Mouse (Mus musculus) MEL (cell line): ENCODE data around the gene Klk1b22. TPM values are rescaled to one million over a fixed set of nuclear protein-coding genes. Genes with fewer than 3 reads are reported as not detected.

ENCODE experiments used
- DNase-seq: peaks from one replicate; pipeline ENCODE4 v3.0.0; 2011; ENCODE audit warnings: low read depth, low spot score
- H3K27ac ChIP-seq: 2 replicates; pipeline ENCODE4 v1.5.1; 2012; ENCODE audit warnings: low read depth, mild to moderate bottlenecking, control low read depth, low read length, moderate library complexity; ENCODE audit not compliant: control insufficient read depth
- H3K27me3 ChIP-seq, 2 experiments: fragments of 150-350 bp in 1 of 2; sonication (generic) in 1 of 2; 2 replicates each; pipeline ENCODE4 v1.6.1; 2012; ENCODE audit warnings: low read length in 2 of 2, mild to moderate bottlenecking in 2 of 2, improper control_type of control experiment in 1 of 2, moderate library complexity in 1 of 2; ENCODE audit not compliant: insufficient read depth in 2 of 2, control insufficient read depth in 1 of 2
- H3K36me3 ChIP-seq, 2 experiments: 2 replicates each; pipeline ENCODE4 v1.6.1; 2012 to 2014; ENCODE audit warnings: low read length in 2 of 2, improper control_type of control experiment in 1 of 2, inconsistent platforms in 1 of 2, mild to moderate bottlenecking in 1 of 2; ENCODE audit not compliant: insufficient read depth in 2 of 2, control insufficient read depth in 1 of 2
- H3K4me1 ChIP-seq, 2 experiments: fragments of 150-350 bp in 1 of 2; sonication (generic) in 1 of 2; 2 replicates each; pipeline ENCODE4 v1.6.1; 2012; ENCODE audit warnings: low read length in 2 of 2, improper control_type of control experiment in 1 of 2, mild to moderate bottlenecking in 1 of 2; ENCODE audit not compliant: insufficient read depth in 2 of 2, control insufficient read depth in 1 of 2
- H3K4me3 ChIP-seq, 2 experiments: fragments of 150-350 bp in 1 of 2; sonication (generic) in 1 of 2; 2 replicates each; pipeline ENCODE4 v1.5.1; 2012; ENCODE audit warnings: low read depth in 2 of 2, low read length in 2 of 2, mild to moderate bottlenecking in 2 of 2, moderate library complexity in 2 of 2, control low read depth in 1 of 2, improper control_type of control experiment in 1 of 2; ENCODE audit not compliant: control insufficient read depth in 1 of 2, insufficient read depth in 1 of 2
- H3K79me2 ChIP-seq: 2 replicates; pipeline ENCODE4 v1.6.1; 2012; ENCODE audit warnings: mild to moderate bottlenecking, low read length, moderate library complexity; ENCODE audit not compliant: control insufficient read depth, poor library complexity, insufficient read depth
- H3K9ac ChIP-seq: 2 replicates; pipeline ENCODE4 v1.6.1; 2012; ENCODE audit warnings: low read depth, mild to moderate bottlenecking, control low read depth, low read length, moderate library complexity; ENCODE audit not compliant: control insufficient read depth, poor library complexity, severe bottlenecking
- H3K9me3 ChIP-seq: fragments of 150-350 bp; sonication (generic); replicated peaks from 2 replicates; pipeline ENCODE4 v1.6.1; 2012; ENCODE audit warnings: mild to moderate bottlenecking, low read length, improper control_type of control experiment, moderate library complexity; ENCODE audit not compliant: insufficient read depth
- BHLHE40 ChIP-seq: IDR thresholded peaks from 2 replicates; pipeline ENCODE4 v1.6.1; 2012; ENCODE audit warnings: low read depth, mild to moderate bottlenecking, inconsistent platforms, low read length, improper control_type of control experiment, borderline replicate concordance
- CHD1 ChIP-seq: IDR thresholded peaks from 2 replicates; pipeline ENCODE4 v1.6.1; 2012; ENCODE audit warnings: low read depth, mild to moderate bottlenecking, inconsistent platforms, low read length, improper control_type of control experiment
- CHD2 ChIP-seq: IDR thresholded peaks from 2 replicates; pipeline ENCODE4 v1.6.1; 2011; ENCODE audit warnings: low read length, improper control_type of control experiment
- ELF1 ChIP-seq: IDR thresholded peaks from 2 replicates; pipeline ENCODE4 v1.6.1; 2014; ENCODE audit warnings: low read depth, mild to moderate bottlenecking, inconsistent platforms, low read length, improper control_type of control experiment, moderate library complexity
- EP300 ChIP-seq, 2 experiments: IDR thresholded peaks; 2 replicates each; pipeline ENCODE4 v1.6.1; 2011; ENCODE audit warnings: improper control_type of control experiment in 2 of 2, low read length in 2 of 2, low read depth in 1 of 2, mild to moderate bottlenecking in 1 of 2
- ETS1 ChIP-seq: IDR thresholded peaks from 2 replicates; pipeline ENCODE4 v1.6.1; 2012; ENCODE audit warnings: low read depth, mild to moderate bottlenecking, inconsistent platforms, low read length, improper control_type of control experiment, moderate library complexity
- HCFC1 ChIP-seq: IDR thresholded peaks from 2 replicates; pipeline ENCODE4 v1.6.1; 2012; ENCODE audit warnings: low read depth, mild to moderate bottlenecking, inconsistent platforms, low read length, improper control_type of control experiment, moderate library complexity
- JUND ChIP-seq: IDR thresholded peaks from 2 replicates; pipeline ENCODE4 v1.6.1; 2011; ENCODE audit warnings: low read depth, mild to moderate bottlenecking, improper control_type of control experiment, low read length
- MAFK ChIP-seq: IDR thresholded peaks from 2 replicates; pipeline ENCODE4 v1.6.1; 2011; ENCODE audit warnings: low read depth, mild to moderate bottlenecking, low read length, improper control_type of control experiment, borderline replicate concordance
- MAX ChIP-seq: IDR thresholded peaks from 2 replicates; pipeline ENCODE4 v1.6.1; 2011; ENCODE audit warnings: low read length, improper control_type of control experiment
- MAZ ChIP-seq: IDR thresholded peaks from 2 replicates; pipeline ENCODE4 v1.6.1; 2012; ENCODE audit warnings: low read depth, mild to moderate bottlenecking, inconsistent platforms, low read length, improper control_type of control experiment
- MXI1 ChIP-seq: IDR thresholded peaks from 2 replicates; pipeline ENCODE4 v1.6.1; 2011; ENCODE audit warnings: mild to moderate bottlenecking, low read depth, low read length, improper control_type of control experiment
- MYC ChIP-seq: IDR thresholded peaks from 2 replicates; pipeline ENCODE4 v1.6.1; 2011; ENCODE audit warnings: low read depth, mild to moderate bottlenecking, low read length, improper control_type of control experiment, moderate library complexity
- NRF1 ChIP-seq: IDR thresholded peaks from 2 replicates; pipeline ENCODE4 v1.6.1; 2014; ENCODE audit warnings: low read depth, mild to moderate bottlenecking, inconsistent platforms, low read length, improper control_type of control experiment, moderate library complexity; ENCODE audit not compliant: poor library complexity, insufficient read depth, severe bottlenecking
- POLR2AphosphoS2 ChIP-seq: IDR thresholded peaks from 2 replicates; pipeline ENCODE4 v1.6.1; 2011; ENCODE audit warnings: low read length, improper control_type of control experiment
- RAD21 ChIP-seq: IDR thresholded peaks from 2 replicates; pipeline ENCODE4 v1.6.1; 2011; ENCODE audit warnings: mild to moderate bottlenecking, low read depth, low read length, improper control_type of control experiment
- RCOR1 ChIP-seq: IDR thresholded peaks from 2 replicates; pipeline ENCODE4 v1.6.1; 2012; ENCODE audit warnings: low read depth, mild to moderate bottlenecking, inconsistent platforms, low read length, improper control_type of control experiment
- SIN3A ChIP-seq: IDR thresholded peaks from 2 replicates; pipeline ENCODE4 v1.6.1; 2012; ENCODE audit warnings: low read length, improper control_type of control experiment, inconsistent platforms
- TAL1 ChIP-seq: IDR thresholded peaks from 2 replicates; pipeline ENCODE4 v1.6.1; 2012; ENCODE audit warnings: mild to moderate bottlenecking, inconsistent platforms, low read length, moderate library complexity, mixed read lengths
- TBP ChIP-seq: IDR thresholded peaks from 2 replicates; pipeline ENCODE4 v1.8.0; 2011; ENCODE audit warnings: low read depth, low read length, improper control_type of control experiment
- UBTF ChIP-seq: IDR thresholded peaks from 2 replicates; pipeline ENCODE4 v1.6.1; 2012; ENCODE audit warnings: low read depth, mild to moderate bottlenecking, inconsistent platforms, low read length, improper control_type of control experiment, moderate library complexity, borderline replicate concordance; ENCODE audit not compliant: insufficient read depth
- USF1 ChIP-seq: IDR thresholded peaks from 2 replicates; pipeline ENCODE4 v1.6.1; 2014; ENCODE audit warnings: low read depth, mild to moderate bottlenecking, inconsistent platforms, low read length, improper control_type of control experiment, moderate library complexity
- ZC3H11A ChIP-seq: IDR thresholded peaks from 2 replicates; pipeline ENCODE4 v1.6.1; 2012; ENCODE audit warnings: low read depth, mild to moderate bottlenecking, inconsistent platforms, low read length, improper control_type of control experiment
- ZKSCAN1 ChIP-seq: IDR thresholded peaks from 2 replicates; pipeline ENCODE4 v1.6.1; 2012; ENCODE audit warnings: low read depth, mild to moderate bottlenecking, inconsistent platforms, low read length, improper control_type of control experiment, moderate library complexity
- ZNF384 ChIP-seq: IDR thresholded peaks from 2 replicates; pipeline ENCODE4 v1.6.1; 2012; ENCODE audit warnings: low read depth, mild to moderate bottlenecking, inconsistent platforms, low read length, improper control_type of control experiment
- polyA plus RNA-seq, 2 experiments: library from polyadenylated mRNA; stranded (reverse) in 1 of 2; unstranded in 1 of 2; fragments of >175 nt in 1 of 2; fragments of >200 nt in 1 of 2; gene quantifications; 2 replicates each; pipeline versions ENCODE4 v1.2.1 to v1.2.4; 2012; ENCODE audit warnings: low replicate concordance in 2 of 2, low read depth in 1 of 2; ENCODE audit not compliant: insufficient read length in 2 of 2, insufficient read depth in 1 of 2, missing spikeins in 1 of 2
- total RNA-seq: library from RNA; depleted of rRNA; stranded (reverse); fragments of 300-350 nt; gene quantifications from 2 replicates; pipeline ENCODE4 v1.2.3, GENCODE M21; 2012; rRNA removed

The Klk1b22 gene
- not detected in 2 replicates for total RNA-seq
- polyA plus RNA-seq: not detected

DNA sequence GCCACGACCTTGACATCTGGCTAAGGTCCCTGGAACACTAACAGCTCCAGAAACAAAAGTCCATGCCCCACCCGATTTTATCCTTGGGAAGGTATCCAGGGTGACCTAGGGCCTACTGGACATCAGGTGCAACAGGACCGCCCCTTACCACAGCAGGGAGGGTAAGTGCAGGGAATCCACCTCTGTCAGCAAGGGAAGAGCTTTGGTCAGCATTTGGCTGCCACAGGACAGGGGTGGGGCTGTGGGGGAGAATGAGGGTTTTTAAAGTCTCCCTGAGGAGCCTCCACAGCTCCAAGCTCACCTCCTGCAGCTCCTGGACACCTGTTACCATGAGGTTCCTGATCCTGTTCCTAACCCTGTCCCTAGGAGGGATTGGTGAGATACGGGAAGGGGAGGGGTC, at the start of gene Klk1b22:
Gene Klk1b22, plus strand, starts transcription at position 301 of the 400 bp plus-strand sequence.
- TF ChIP-seq USF1 (no peak), MXI1 (no peak)
- no peak within 1 kb of the TSS for H3K4me3 ChIP-seq
- no peak for DNase-seq

DNA sequence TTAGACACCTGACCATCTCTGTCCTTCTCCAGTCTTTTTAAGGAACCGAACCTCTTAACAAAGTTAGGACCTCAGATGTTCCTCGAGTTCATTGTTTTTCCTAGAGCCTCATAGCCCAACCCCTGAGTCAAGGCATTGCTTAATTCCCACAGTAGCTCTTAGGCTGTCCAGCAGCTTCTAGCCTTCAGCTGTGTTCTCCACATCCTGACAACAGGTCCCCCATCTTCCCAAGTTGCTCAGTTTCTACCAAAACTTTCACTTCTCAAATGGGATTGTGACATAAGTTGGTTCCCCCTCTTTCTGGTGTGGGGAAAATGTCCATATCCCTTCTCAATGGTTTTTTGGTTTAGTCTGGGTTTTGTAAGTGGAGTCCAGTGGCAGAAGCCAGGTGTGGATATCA, 40.4 kb upstream of the Klk1b22 start:
- peaks cover 0 to 3% of the 10 kb centered on the region in 2 experiments; a peak in 1 of 4 replicates for H3K36me3 ChIP-seq
- no peaks in the 10 kb centered on the region for H3K79me2 ChIP-seq
- H3K9me3 ChIP-seq: no peaks in the 10 kb centered on the region
- no peak overlapping the region for H3K4me3 ChIP-seq
- no peak for TF ChIP-seq POLR2AphosphoS2
- no peak for TF ChIP-seq MAZ
- no peak overlapping the region for H3K27ac ChIP-seq
- peaks cover 3% of the 10 kb centered on the region in 2 experiments for H3K4me1 ChIP-seq
- DNase-seq: no peak
- no peak overlapping the region for H3K9ac ChIP-seq
- H3K27me3 ChIP-seq: no peaks in the 10 kb centered on the region

More for the DNA sequence above, at the start of gene Klk1b22:
- H3K27me3 ChIP-seq: no peaks in the 10 kb centered on the region
- no peaks in the 10 kb centered on the region for H3K36me3 ChIP-seq
- H3K9me3 ChIP-seq: no peaks in the 10 kb centered on the region
- H3K27ac ChIP-seq: no peak within 1 kb of the TSS
- H3K9ac ChIP-seq: no peak within 1 kb of the TSS
- no peaks in the 10 kb centered on the region for H3K79me2 ChIP-seq
- no peaks in the 10 kb centered on the region for H3K4me1 ChIP-seq

DNA sequence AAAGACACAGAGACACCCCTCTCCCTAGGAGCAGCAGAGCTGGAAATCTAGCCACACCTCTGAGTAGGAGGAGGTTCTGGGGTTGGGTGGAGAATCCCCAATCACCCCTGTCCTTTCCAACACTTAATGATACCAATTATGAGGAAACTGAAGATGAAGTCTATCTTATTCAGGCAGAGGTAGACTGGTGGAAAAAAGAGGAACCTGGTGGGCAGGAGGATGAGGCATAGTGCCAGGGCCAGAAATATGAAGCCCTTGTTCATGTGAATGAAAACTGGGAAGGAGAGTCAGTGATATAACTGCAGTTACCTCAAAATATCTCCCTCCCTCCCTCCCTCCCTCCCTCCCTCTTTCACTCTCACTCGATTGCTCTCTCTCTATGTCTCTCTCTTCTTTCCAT, 34.8 kb upstream of the Klk1b22 start:
- peak; percentile 89 for DNase-seq
- peaks cover 9 to 13% of the 10 kb centered on the region in 2 experiments for H3K4me1 ChIP-seq
- peak overlapping the region; percentile 81 for H3K27ac ChIP-seq
- TF ChIP-seq MAZ (peak; percentile 50; the same call in 1 of the 2 replicates), SIN3A (peak; percentile 50; the same call in 1 of the 2 replicates), RCOR1 (peak; percentile 64; the same call in 1 of the 2 replicates), CHD2 (no peak), ZC3H11A (no peak), MYC (peak; percentile 60; the same call in 1 of the 2 replicates), ETS1 (peak; percentile 67), HCFC1 (no peak), ZKSCAN1 (no peak), EP300 (IDR thresholded peaks at IDR 0.05; ENCODE audit: low read depth in 1 of 2, low read length in 2 of 2) (peak; percentile 86 to 89), JUND (peak; percentile 51; the same call in 1 of the 2 replicates), MAX (peak; percentile 34; the same call in 1 of the 2 replicates), MXI1 (no peak; the same call in 1 of the 2 replicates), BHLHE40 (no peak), CHD1 (no peak), TBP (0 out of 2 replicates have a peak, but pooled peaks have one; percentile 34), TAL1 (peak; percentile 53), MAFK (no peak), UBTF (no peak), USF1 (no peak), RAD21 (no peak), ELF1 (no peak), ZNF384 (no peak), NRF1 (no peak)

More for the DNA sequence above, 34.8 kb upstream of the Klk1b22 start:
- Histone ChIP-seq H3K79me2 (no peaks in the 10 kb centered on the region), H3K27me3 (no peaks in the 10 kb centered on the region), H3K9me3 (no peaks in the 10 kb centered on the region), H3K4me3 (peak overlapping the region; percentile 18 to 46), H3K36me3 (peaks cover 0 to 6% of the 10 kb centered on the region in 2 experiments; a peak in 1 of 4 replicates), H3K9ac (peak overlapping the region; percentile 23; the same call in 1 of the 2 replicates)
